ENCODE assay signal across 20 mouse cellular contexts in the genomic region with DNA sequence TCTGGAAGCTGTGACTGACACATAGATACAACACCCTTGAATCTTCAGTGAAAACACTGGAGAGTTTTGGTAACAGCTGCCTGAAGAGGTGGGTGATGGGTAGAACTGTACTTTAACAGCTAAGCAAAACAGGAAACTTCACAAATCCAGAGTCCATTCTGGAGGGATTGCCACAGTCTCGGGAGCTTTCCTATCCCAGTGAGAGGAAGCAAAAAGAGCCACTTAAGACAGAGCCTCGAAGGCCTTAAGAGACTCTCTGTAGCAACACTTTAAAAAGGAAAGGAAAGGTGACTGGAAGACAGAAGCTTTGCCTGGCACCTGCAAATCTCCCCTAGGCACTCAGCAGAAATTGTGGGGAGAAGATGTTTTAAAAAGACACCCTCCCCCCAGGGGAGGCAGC.
"Had no signal": no experiment of that assay in that cellular context is flagged by ENCODE, and none has a peak within 500 bp of the region (broad histone marks: within the 10 kb centered on the region; RNA-seq: fewer than 3 reads in every experiment).

No protein-coding gene starts in this region.

- H3K36me3 ChIP-seq: limb, embryonic 13.5 days; liver, embryonic 13.5 days; lung, embryonic 15.5 days; midbrain, embryonic 12.5 days; midbrain, embryonic 15.5 days; neural tube, embryonic 12.5 days; neural tube, embryonic 15.5 days; stomach, embryonic 15.5 days had no signal

- ATAC-seq: intestine, postnatal 0 days; midbrain, embryonic 15.5 days had no signal

- H3K4me3 ChIP-seq: layer of hippocampus, adult 2 months; left cerebral cortex, adult 2 months; limb, embryonic 13.5 days; liver, embryonic 13.5 days; lung, embryonic 15.5 days; midbrain, embryonic 12.5 days; midbrain, embryonic 15.5 days; neural tube, embryonic 12.5 days; neural tube, embryonic 15.5 days; stomach, embryonic 15.5 days had no signal

- H3K27me3 ChIP-seq: limb, embryonic 13.5 days; liver, embryonic 13.5 days; lung, embryonic 15.5 days; midbrain, embryonic 12.5 days; midbrain, embryonic 15.5 days; neural tube, embryonic 12.5 days; neural tube, embryonic 15.5 days; stomach, embryonic 15.5 days had no signal

- H3K4me1 ChIP-seq: limb, embryonic 13.5 days; liver, embryonic 13.5 days; lung, embryonic 15.5 days; midbrain, embryonic 15.5 days; neural tube, embryonic 12.5 days; neural tube, embryonic 15.5 days; stomach, embryonic 15.5 days had no signal

- H3K9me3 ChIP-seq: limb, embryonic 13.5 days; liver, embryonic 13.5 days; lung, embryonic 15.5 days; midbrain, embryonic 12.5 days; midbrain, embryonic 15.5 days; neural tube, embryonic 12.5 days; neural tube, embryonic 15.5 days; stomach, embryonic 15.5 days had no signal

- H3K9ac ChIP-seq: limb, embryonic 13.5 days; liver, embryonic 13.5 days; lung, embryonic 15.5 days; midbrain, embryonic 12.5 days; midbrain, embryonic 15.5 days; neural tube, embryonic 12.5 days; neural tube, embryonic 15.5 days; stomach, embryonic 15.5 days had no signal

- H3K4me2 ChIP-seq: limb, embryonic 13.5 days; liver, embryonic 13.5 days; lung, embryonic 15.5 days; midbrain, embryonic 12.5 days; midbrain, embryonic 15.5 days; neural tube, embryonic 12.5 days; neural tube, embryonic 15.5 days; stomach, embryonic 15.5 days had no signal

- H3K27ac ChIP-seq: layer of hippocampus, adult 2 months; left cerebral cortex, adult 2 months; limb, embryonic 13.5 days; liver, embryonic 13.5 days; midbrain, embryonic 12.5 days; midbrain, embryonic 15.5 days; neural tube, embryonic 12.5 days; neural tube, embryonic 15.5 days; stomach, embryonic 15.5 days had no signal

- DNase-seq: kidney, postnatal 10 days; layer of hippocampus, postnatal 36 days; liver; liver, embryonic 13.5 days; lung, postnatal 14 days; lung, postnatal 4 days; retina, postnatal 1 day; right cerebral cortex, postnatal 25 days; spleen, adult 18-20 months; thymus, postnatal 14 days had no signal
